Mouse (Mus musculus) CH12.LX (cell line): ENCODE data around the gene Dnaja3. TPM values are rescaled to one million over a fixed set of nuclear protein-coding genes. Genes with fewer than 3 reads are reported as not detected.

Experiments used
- DNase-seq: peaks from one replicate; pipeline ENCODE4 v3.0.0-alpha.2; 2013; ENCODE audit errors: extremely low read depth
- H3K27ac ChIP-seq: 2 replicates; pipeline ENCODE4 v1.5.1; 2012; ENCODE audit warnings: low read depth, mild to moderate bottlenecking, control low read depth, moderate library complexity; ENCODE audit not compliant: insufficient read depth
- H3K27me3 ChIP-seq: replicated peaks from 2 replicates; pipeline ENCODE3; 2012; ENCODE audit warnings: inconsistent platforms
- H3K36me3 ChIP-seq, 2 experiments: replicated peaks in 1 of 2; 2 replicates each; pipeline versions ENCODE3 to v1.6.1; 2012; ENCODE audit warnings: inconsistent platforms in 1 of 2, low read length in 1 of 2, mild to moderate bottlenecking in 1 of 2, mixed read lengths in 1 of 2, moderate library complexity in 1 of 2; ENCODE audit not compliant: control insufficient read depth in 1 of 2, insufficient read depth in 1 of 2
- H3K4me1 ChIP-seq, 2 experiments: 2 replicates each; pipeline ENCODE4 v1.6.1; 2012; ENCODE audit warnings: inconsistent platforms in 1 of 2, moderate library complexity in 1 of 2; ENCODE audit not compliant: insufficient read depth in 2 of 2, control insufficient read depth in 1 of 2
- H3K4me2 ChIP-seq: 2 replicates; pipeline ENCODE4 v1.6.1; 2012; ENCODE audit warnings: low read depth, mild to moderate bottlenecking, control low read depth; ENCODE audit not compliant: poor library complexity, insufficient read depth, severe bottlenecking
- H3K4me3 ChIP-seq, 3 experiments: fragments of 150-350 bp in 1 of 3; sonication (generic) in 1 of 3; replicated peaks in 1 of 3; 2 replicates each; pipeline versions ENCODE3 to v1.5.1; 2011 to 2012; ENCODE audit warnings: low read depth in 2 of 3, low read length in 2 of 3, mild to moderate bottlenecking in 2 of 3, moderate library complexity in 2 of 3, control low read depth in 1 of 3, improper control_type of control experiment in 1 of 3, inconsistent platforms in 1 of 3, mixed read lengths in 1 of 3; ENCODE audit not compliant: poor library complexity in 1 of 3
- H3K79me2 ChIP-seq: replicated peaks from 2 replicates; pipeline ENCODE4 v1.6.1; 2012; ENCODE audit warnings: mild to moderate bottlenecking, moderate library complexity; ENCODE audit not compliant: control insufficient read depth, poor library complexity, insufficient read depth, severe bottlenecking; ENCODE audit errors: extremely low read depth
- H3K9ac ChIP-seq: 2 replicates; pipeline ENCODE4 v1.6.1; 2012; ENCODE audit warnings: low read depth, mild to moderate bottlenecking, control low read depth, moderate library complexity; ENCODE audit not compliant: insufficient read depth
- H3K9me3 ChIP-seq: replicated peaks from 2 replicates; pipeline ENCODE3; 2012; ENCODE audit warnings: low read length, inconsistent platforms, mixed read lengths
- BHLHE40 ChIP-seq: IDR thresholded peaks from 2 replicates; pipeline ENCODE4 v1.6.1; 2011; ENCODE audit warnings: mild to moderate bottlenecking, low read depth, low read length, improper control_type of control experiment
- CHD1 ChIP-seq: IDR thresholded peaks from 2 replicates; pipeline ENCODE4 v1.6.1; 2012; ENCODE audit warnings: low read depth, low read length, improper control_type of control experiment, inconsistent platforms
- CHD2 ChIP-seq: IDR thresholded peaks from 2 replicates; pipeline ENCODE4 v1.6.1; 2011; ENCODE audit warnings: low read length, improper control_type of control experiment
- E2F4 ChIP-seq: IDR thresholded peaks from 2 replicates; pipeline ENCODE4 v1.6.1; 2011; ENCODE audit warnings: low read depth, low read length, improper control_type of control experiment; ENCODE audit not compliant: insufficient replicate concordance
- ELF1 ChIP-seq: IDR thresholded peaks from 2 replicates; pipeline ENCODE4 v1.6.1; 2014; ENCODE audit warnings: low read depth, mild to moderate bottlenecking, inconsistent platforms, low read length, improper control_type of control experiment
- EP300 ChIP-seq: IDR thresholded peaks from 2 replicates; pipeline ENCODE4 v1.6.1; 2011; ENCODE audit warnings: low read length, improper control_type of control experiment
- HCFC1 ChIP-seq: IDR thresholded peaks from 2 replicates; pipeline ENCODE4 v1.6.1; 2012; ENCODE audit warnings: low read depth, mild to moderate bottlenecking, inconsistent platforms, low read length, improper control_type of control experiment
- IRF4 ChIP-seq: IDR thresholded peaks from 2 replicates; pipeline ENCODE4 v1.6.1; 2014; ENCODE audit warnings: low read depth, mild to moderate bottlenecking, inconsistent platforms, low read length, improper control_type of control experiment
- MAFK ChIP-seq: IDR thresholded peaks from 2 replicates; pipeline ENCODE4 v1.6.1; 2011; ENCODE audit warnings: low read length, improper control_type of control experiment; ENCODE audit not compliant: insufficient replicate concordance
- MAX ChIP-seq: IDR thresholded peaks from 2 replicates; pipeline ENCODE4 v1.6.1; 2011; ENCODE audit warnings: low read length, improper control_type of control experiment
- MEF2A ChIP-seq: IDR thresholded peaks from 2 replicates; pipeline ENCODE4 v1.6.1; 2014; ENCODE audit warnings: low read depth, mild to moderate bottlenecking, inconsistent platforms, low read length, improper control_type of control experiment, borderline replicate concordance
- MYC ChIP-seq: IDR thresholded peaks from 2 replicates; pipeline ENCODE4 v1.6.1; 2011; ENCODE audit warnings: low read depth, mild to moderate bottlenecking, improper control_type of control experiment, low read length
- NRF1 ChIP-seq: IDR thresholded peaks from 2 replicates; pipeline ENCODE4 v1.6.1; 2014; ENCODE audit warnings: low read depth, mild to moderate bottlenecking, inconsistent platforms, low read length, improper control_type of control experiment, moderate library complexity
- PAX5 ChIP-seq: IDR thresholded peaks from 2 replicates; pipeline ENCODE4 v1.6.1; 2012; ENCODE audit warnings: low read length, inconsistent platforms, mixed read lengths
- RAD21 ChIP-seq: IDR thresholded peaks from 2 replicates; pipeline ENCODE4 v1.6.1; 2011; ENCODE audit warnings: low read depth, mild to moderate bottlenecking, low read length, improper control_type of control experiment, moderate library complexity
- RCOR1 ChIP-seq: conservative IDR thresholded peaks from 2 replicates; pipeline ENCODE4 v1.6.1; 2012; ENCODE audit warnings: low read depth, mild to moderate bottlenecking, inconsistent platforms, low read length, improper control_type of control experiment
- SIN3A ChIP-seq: IDR thresholded peaks from 2 replicates; pipeline ENCODE4 v1.6.1; 2012; ENCODE audit warnings: low read length, improper control_type of control experiment, inconsistent platforms
- SMC3 ChIP-seq: IDR thresholded peaks from 2 replicates; pipeline ENCODE4 v1.6.1; 2011; ENCODE audit warnings: low read depth, low read length, improper control_type of control experiment
- TBP ChIP-seq: conservative IDR thresholded peaks from 2 replicates; pipeline ENCODE4 v1.6.1; 2011; ENCODE audit warnings: low read depth, low read length, improper control_type of control experiment
- USF1 ChIP-seq: IDR thresholded peaks from 2 replicates; pipeline ENCODE4 v1.6.1; 2014; ENCODE audit warnings: low read depth, mild to moderate bottlenecking, inconsistent platforms, low read length, improper control_type of control experiment
- USF2 ChIP-seq: conservative IDR thresholded peaks from 2 replicates; pipeline ENCODE4 v1.6.1; 2011; ENCODE audit warnings: low read depth, low read length, improper control_type of control experiment
- ZMIZ1 ChIP-seq: IDR thresholded peaks from 2 replicates; pipeline ENCODE4 v1.6.1; 2012; ENCODE audit warnings: low read depth, mild to moderate bottlenecking, inconsistent platforms, low read length, improper control_type of control experiment
- ZNF384 ChIP-seq: IDR thresholded peaks from 2 replicates; pipeline ENCODE4 v1.6.1; 2012; ENCODE audit warnings: low read depth, low read length, improper control_type of control experiment, inconsistent platforms
- dilution Hi-C: fragments of 300-500 bp; cut with MboI; formaldehyde crosslinking; loops from 2 replicates; pipeline ENCODE4 v1.14.3; 2020; ENCODE audit warnings: low sequenced_read_pairs; ENCODE audit not compliant: extremely low pct_unique_long_range_greater_than_20kb, extremely low pct_ligation_motif_present
- in situ Hi-C: fragments of 300-500 bp; cut with MboI; formaldehyde crosslinking; loops from 3 replicates; pipeline ENCODE4 v1.14.3; 2019; ENCODE audit warnings: low sequenced_read_pairs, low pct_ligation_motif_present, low pct_unique_long_range_greater_than_20kb, mixed read lengths
- polyA plus RNA-seq: library from polyadenylated mRNA; unstranded; fragments of >175 nt; gene quantifications from 2 replicates; pipeline ENCODE4 v1.2.1, GENCODE M21; 2012; ENCODE audit warnings: low read depth; ENCODE audit not compliant: insufficient read length
- total RNA-seq, 2 experiments: library from RNA; depleted of rRNA; stranded (reverse); fragments of 300-350 nt in 1 of 2; fragments of >200 nt in 1 of 2; gene quantifications; 2 replicates each; pipeline ENCODE4 v1.2.3; 2012 to 2014

Dnaja3 gene
- total and polyA plus RNA-seq, 3 experiments, result 56.6 to 85.3 (median 80.4) TPM

DNA sequence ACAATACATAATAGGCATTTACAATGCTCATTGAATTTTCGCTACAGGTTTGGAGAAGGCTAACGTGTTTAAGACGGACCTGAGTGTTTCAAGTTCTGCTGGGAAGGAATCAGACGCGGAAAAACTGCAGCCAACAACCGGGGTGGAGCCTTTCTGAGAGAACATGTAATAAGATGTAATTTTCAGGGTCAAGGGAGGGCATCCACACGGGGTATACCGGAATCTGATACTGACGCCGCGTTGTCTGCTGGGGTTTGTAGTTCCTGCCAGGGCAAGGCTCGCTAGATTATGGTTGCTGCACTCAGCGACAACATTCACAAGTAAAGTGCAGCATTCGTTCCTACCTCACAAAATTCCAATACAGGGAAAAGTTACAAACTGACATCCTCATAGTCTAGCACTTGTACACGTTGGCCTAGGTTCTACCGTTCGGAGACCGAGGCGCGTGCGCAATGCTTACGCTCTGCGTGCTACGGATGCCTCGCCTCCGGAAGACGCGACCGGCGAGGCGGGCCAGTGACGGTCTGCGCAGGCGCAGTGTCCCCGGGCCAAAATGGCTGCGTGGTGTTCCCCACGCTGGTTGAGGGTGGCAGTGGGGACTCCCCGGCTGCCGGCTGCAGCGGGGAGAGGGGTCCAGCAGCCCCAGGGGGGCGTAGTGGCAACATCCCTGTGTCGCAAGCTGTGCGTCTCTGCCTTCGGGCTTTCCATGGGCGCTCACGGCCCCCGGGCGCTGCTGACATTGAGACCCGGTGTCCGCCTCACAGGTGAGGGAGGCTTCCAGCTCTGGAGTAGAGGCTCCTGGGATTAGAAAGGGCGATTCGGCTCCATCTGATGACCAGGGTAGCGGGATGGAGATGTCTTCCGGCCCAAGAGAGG is 44.0 kb downstream of the Dnaja3 start (continued):
- no peak; the same call in 1 of the 2 replicates for TF ChIP-seq CHD2

DNA sequence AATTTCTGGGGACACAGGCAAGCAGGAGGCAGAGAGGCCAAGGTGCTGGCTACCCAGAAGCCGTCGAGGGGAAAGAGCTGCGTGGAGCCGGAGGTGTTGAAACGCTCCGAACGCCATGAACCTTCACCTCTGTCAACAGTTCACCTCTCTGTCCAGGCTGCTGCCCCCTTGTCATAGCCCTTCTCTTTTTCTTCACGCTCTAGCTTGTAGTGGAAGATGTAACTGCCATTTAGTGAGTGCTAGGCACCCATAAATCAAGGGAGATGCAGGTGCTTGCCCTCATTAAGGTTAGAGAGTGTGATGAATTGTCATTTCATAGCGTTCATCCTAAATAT is 44.6 kb downstream of the Dnaja3 start:
- Histone ChIP-seq H3K9me3 (no peaks in the 10 kb centered on the region), H3K4me1 (peaks cover 13 to 52% of the 10 kb centered on the region in 2 experiments), H3K27me3 (no peaks in the 10 kb centered on the region), H3K4me2 (peak overlapping the region; percentile 27; the same call in 1 of the 2 replicates), H3K79me2 (peaks cover 25% of the 10 kb centered on the region), H3K27ac (peak overlapping the region; percentile 29), H3K9ac (peak overlapping the region; percentile 89), H3K36me3 (peaks cover 14 to 29% of the 10 kb centered on the region in 2 experiments), H3K4me3 (peak overlapping the region; percentile 63 to 83 (median 81))
- in situ Hi-C loops (no loop called here), dilution Hi-C loops (no loop called here)
- DNase-seq, result no peak
- TF ChIP-seq CHD2, result 0 out of 2 replicates have a peak, but pooled peaks have one; percentile 59
- no peak for TF ChIP-seq SMC3
- no peak for TF ChIP-seq ZNF384
- TF ChIP-seq E2F4, result no peak
- TF ChIP-seq NRF1, result no peak
- TF ChIP-seq ELF1, result no peak
- TF ChIP-seq USF2, result no peak
- 0 out of 2 replicates have a peak, but pooled peaks have one; percentile 2 for TF ChIP-seq RCOR1
- TF ChIP-seq BHLHE40, result no peak
- no peak for TF ChIP-seq MAFK
- no peak for TF ChIP-seq PAX5
- TF ChIP-seq SIN3A, result no peak
- TF ChIP-seq EP300, result no peak; the same call in 1 of the 2 replicates
- TF ChIP-seq IRF4, result no peak
- peak; percentile 18; the same call in 1 of the 2 replicates for TF ChIP-seq MAX
- no peak for TF ChIP-seq CHD1
- no peak for TF ChIP-seq TBP
- no peak for TF ChIP-seq ZMIZ1
- TF ChIP-seq MYC, result no peak; the same call in 1 of the 2 replicates
- TF ChIP-seq HCFC1, result no peak
- TF ChIP-seq USF1, result no peak
- TF ChIP-seq RAD21, result no peak
- TF ChIP-seq MEF2A, result no peak
